Mouse (Mus musculus) liver, embryonic 11.5 days (tissue): Measurements from ENCODE around the gene Hist2h2aa1. TPM values are rescaled to one million over a fixed set of nuclear protein-coding genes. Genes with fewer than 3 reads are reported as not detected.
"Not testable (repeated sequence)": the region's sequence is repeated elsewhere in the genome, so short reads cannot be mapped to it uniquely, and the experiment has no call there.

Experiments
- ATAC-seq: fragments of 200-750 bp; cut with Nextera tagmentation; replicated peaks from 2 replicates; pipeline ENCODE4 v1.8.0; 2017; ENCODE audit warnings: moderate number of reproducible peaks, mild to moderate bottlenecking, moderate TSS enrichment, moderate library complexity; ENCODE audit not compliant: low FRiP score
- DNase-seq: peaks from one replicate; pipeline ENCODE4 v3.0.0-alpha.2; 2017; ENCODE audit warnings: low spot score
- H3K27ac ChIP-seq: fragments of 300-500 bp; sonication (generic); 2 replicates; pipeline ENCODE4 v1.5.1; 2014; ENCODE audit warnings: mild to moderate bottlenecking, low read depth, low read length, control low read depth
- H3K27me3 ChIP-seq: fragments of 300-500 bp; sonication (generic); replicated peaks from 2 replicates; pipeline ENCODE4 v1.6.1; 2014; ENCODE audit warnings: low read length, mixed read lengths; ENCODE audit not compliant: control insufficient read depth, insufficient read depth
- H3K36me3 ChIP-seq: fragments of 300-500 bp; sonication (generic); 2 replicates; pipeline ENCODE4 v1.6.1; 2014; ENCODE audit warnings: mild to moderate bottlenecking, low read length, moderate library complexity, mixed read lengths; ENCODE audit not compliant: control insufficient read depth, insufficient read depth
- H3K4me1 ChIP-seq: fragments of 300-500 bp; sonication (generic); replicated peaks from 2 replicates; pipeline ENCODE4 v1.6.1; 2014; ENCODE audit warnings: low read length, mixed read lengths; ENCODE audit not compliant: control insufficient read depth, insufficient read depth
- H3K4me2 ChIP-seq: fragments of 300-500 bp; sonication (generic); 2 replicates; pipeline ENCODE4 v1.6.1; 2014; ENCODE audit warnings: mild to moderate bottlenecking, control low read depth, moderate library complexity
- H3K4me3 ChIP-seq: fragments of 300-500 bp; sonication (generic); 2 replicates; pipeline ENCODE4 v1.5.1; 2014; ENCODE audit warnings: low read depth, low read length, control low read depth
- H3K9ac ChIP-seq: fragments of 300-500 bp; sonication (generic); 2 replicates; pipeline ENCODE4 v1.6.1; 2014; ENCODE audit warnings: low read depth, low read length, control low read depth
- H3K9me3 ChIP-seq: fragments of 300-500 bp; sonication (generic); 2 replicates; pipeline ENCODE4 v1.6.1; 2016; ENCODE audit warnings: low read length, inconsistent platforms, mixed read lengths; ENCODE audit not compliant: control insufficient read depth
- WGBS: fragments of 180-500 bp; shearing (Covaris S2); extraction: QIAGEN DNeasy Blood & Tissue Kit; methylation state at CpG from one replicate; pipeline ENCODE4 v1.1.7; 2014; 5-methylcytosine and 5-hydroxymethylcytosine counted together
- polyA plus RNA-seq: library from polyadenylated mRNA; unstranded; fragments of >200 nt; fragmentation: Nextera tagmentation; extraction: Ambion mirVana; gene quantifications from 2 replicates; pipeline ENCODE4 v1.2.1, GENCODE M21; 2014

Hist2h2aa1 gene
- polyA plus RNA-seq, 1 experiment from 2014 or later, result 12.1 TPM

DNA sequence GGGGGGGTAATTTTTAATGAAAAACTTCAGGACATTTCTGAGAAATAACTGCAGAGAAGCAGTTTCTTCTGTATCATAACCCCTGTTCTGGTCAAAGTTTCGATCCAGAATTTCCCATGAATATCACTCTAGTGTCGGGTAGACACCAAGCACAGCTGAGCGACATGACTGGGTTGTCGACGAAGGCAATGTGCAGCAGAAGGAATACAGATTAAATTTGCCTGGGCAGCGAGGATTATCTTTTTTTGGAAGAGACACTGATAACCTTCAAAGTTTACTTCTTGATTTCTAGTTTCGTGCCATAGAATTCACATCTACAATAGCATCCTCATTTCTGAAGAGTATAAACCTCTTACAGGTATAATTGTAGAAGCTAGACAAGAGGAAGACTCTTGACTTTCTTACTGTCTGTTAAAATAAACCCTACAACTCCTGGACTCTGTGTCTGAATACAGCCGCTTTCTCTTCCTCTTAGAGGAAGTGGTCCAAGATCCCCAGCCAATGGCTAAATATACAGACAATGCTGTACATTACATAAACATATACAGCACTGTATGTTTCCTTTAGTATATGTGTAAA is 20.9 kb downstream of the Hist2h2aa1 start:
- ATAC-seq (no peak), DNase-seq (no peak)
- H3K9ac ChIP-seq, result peak overlapping the region; percentile 55; the same call in 1 of the 2 replicates
- H3K27ac ChIP-seq, result peak overlapping the region; percentile 74
- no peak overlapping the region for H3K4me2 ChIP-seq
- peaks cover 21% of the 10 kb centered on the region for H3K4me1 ChIP-seq
- H3K9me3 ChIP-seq, result no peaks in the 10 kb centered on the region
- no peaks in the 10 kb centered on the region for H3K36me3 ChIP-seq
- 63% methylated on average over 8 of the region's 8 CpGs for WGBS
- H3K4me3 ChIP-seq, result no peak overlapping the region
- H3K27me3 ChIP-seq, result no peaks in the 10 kb centered on the region

DNA sequence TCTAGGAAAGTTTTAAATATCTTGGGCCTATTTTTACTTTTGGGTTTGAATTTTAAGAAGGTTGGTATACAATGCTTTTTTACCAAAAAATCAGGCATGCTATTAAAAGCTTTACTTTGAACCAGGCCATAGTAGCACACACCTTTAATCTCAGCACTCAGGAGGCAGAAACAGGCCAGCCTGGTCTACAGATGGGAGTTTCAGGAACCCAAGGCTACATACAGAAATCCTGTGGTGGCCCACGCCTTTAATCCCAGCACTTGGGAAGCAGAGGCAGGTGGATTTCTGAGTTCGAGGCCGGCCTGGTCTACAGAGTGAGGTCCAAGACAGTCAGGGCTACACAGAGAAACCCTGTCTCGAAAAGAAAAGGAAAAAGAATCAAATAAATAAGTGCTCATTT is 22.2 kb downstream of the Hist2h2aa1 start:
- H3K9me3 ChIP-seq, result no peaks in the 10 kb centered on the region

GRCm38 (mm10) chr3:96268051-96268775 is 22.9 kb downstream of the Hist2h2aa1 start, which contains the start of gene Hist2h3b:
Hist2h3b (plus strand) TSS chr3:96268654.
- WGBS, result 21% methylated on average over 30 of the region's 30 CpGs
- Histone ChIP-seq H3K9ac (peak within 1 kb of the TSS; percentile 88), H3K36me3 (no peaks in the 10 kb centered on the region), H3K4me1 (peaks cover 16% of the 10 kb centered on the region), H3K27ac (peak within 1 kb of the TSS; percentile 100), H3K4me2 (peak within 1 kb of the TSS; percentile 82), H3K27me3 (no peaks in the 10 kb centered on the region), H3K4me3 (peak within 1 kb of the TSS; percentile 53), H3K9me3 (no peaks in the 10 kb centered on the region)
- DNase-seq (peak; percentile 76), ATAC-seq (peak; percentile 60)

More for the DNA sequence above, 22.2 kb downstream of the Hist2h2aa1 start:
- H3K4me3 ChIP-seq, result no peak overlapping the region
- DNase-seq, result no peak
- H3K4me1 ChIP-seq, result peaks cover 16% of the 10 kb centered on the region
- no peaks in the 10 kb centered on the region for H3K27me3 ChIP-seq
- no peak overlapping the region for H3K4me2 ChIP-seq
- no peaks in the 10 kb centered on the region for H3K36me3 ChIP-seq
- peak overlapping the region; percentile 93 for H3K27ac ChIP-seq
- 82% methylated on average over 4 of the region's 4 CpGs for WGBS
- H3K9ac ChIP-seq, result peak overlapping the region; percentile 66
- ATAC-seq, result no peak

- ATAC-seq, result peak; percentile 46
- H3K9me3 ChIP-seq, H3K36me3 ChIP-seq, H3K27me3 ChIP-seq, DNase-seq: not testable (repeated sequence)
- under 1% methylated on average over 12 of the region's 44 CpGs for WGBS
- H3K9ac ChIP-seq, result peak overlapping the region; percentile 88
- peaks cover 16% of the 10 kb centered on the region for H3K4me1 ChIP-seq
- peak overlapping the region; percentile 100 for H3K27ac ChIP-seq
- H3K4me2 ChIP-seq, result peak overlapping the region; percentile 82
- H3K4me3 ChIP-seq, result peak overlapping the region; percentile 53
These were observed 23.6 kb downstream of the Hist2h2aa1 start for GRCm38 (mm10) chr3:96268776-96269378.

DNA sequence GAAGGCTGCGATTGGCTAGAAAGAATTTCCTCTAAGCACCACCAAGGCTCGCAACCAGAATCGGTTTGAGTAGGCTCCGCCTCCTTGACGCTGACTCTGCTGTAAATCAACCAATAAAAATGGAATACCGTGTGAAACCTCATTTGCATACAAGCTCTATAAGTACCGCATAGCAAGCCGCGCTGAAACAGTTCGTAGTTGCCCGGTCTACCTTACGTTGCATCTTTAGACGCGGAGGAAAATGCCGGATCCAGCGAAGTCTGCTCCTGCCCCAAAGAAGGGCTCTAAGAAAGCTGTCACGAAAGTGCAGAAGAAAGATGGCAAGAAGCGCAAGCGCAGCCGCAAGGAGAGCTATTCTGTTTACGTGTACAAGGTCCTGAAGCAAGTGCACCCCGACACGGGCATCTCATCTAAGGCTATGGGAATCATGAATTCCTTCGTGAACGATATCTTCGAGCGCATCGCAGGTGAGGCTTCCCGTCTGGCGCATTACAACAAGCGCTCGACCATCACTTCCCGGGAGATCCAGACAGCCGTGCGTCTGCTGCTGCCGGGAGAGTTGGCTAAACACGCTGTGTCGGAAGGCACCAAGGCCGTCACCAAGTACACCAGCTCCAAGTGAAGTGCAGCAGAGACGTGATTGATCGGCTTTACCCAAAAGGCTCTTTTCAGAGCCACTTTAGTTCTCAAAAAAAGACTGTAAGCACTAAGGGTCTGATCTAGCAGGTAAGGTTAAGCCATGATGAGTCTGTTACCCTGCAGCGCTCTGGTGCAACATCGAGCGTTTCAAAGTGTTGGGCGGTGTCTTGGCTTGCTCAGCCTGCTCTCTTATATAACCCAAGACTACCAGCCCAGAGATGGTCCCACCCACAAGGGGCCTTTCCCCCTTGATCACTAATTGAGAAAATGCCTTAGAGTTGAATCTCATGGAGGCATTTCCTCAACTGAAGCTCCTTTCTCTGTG is 24.5 kb downstream of the Hist2h2aa1 start, which contains the start of gene Hist2h2bb:
Gene Hist2h2bb, plus strand, starts transcription at position 242 of the 964 bp plus-strand sequence.
- H3K27ac ChIP-seq, result peak within 1 kb of the TSS; percentile 100
- H3K4me2 ChIP-seq, result peak within 1 kb of the TSS; percentile 82
- DNase-seq, result peak; percentile 88
- peaks cover 10% of the 10 kb centered on the region for H3K4me1 ChIP-seq
- WGBS, result under 1% methylated on average over 45 of the region's 45 CpGs
- peak within 1 kb of the TSS; percentile 88 for H3K9ac ChIP-seq
- H3K9me3 ChIP-seq, result no peaks in the 10 kb centered on the region
- H3K36me3 ChIP-seq, result no peaks in the 10 kb centered on the region
- no peaks in the 10 kb centered on the region for H3K27me3 ChIP-seq
- peak; percentile 92 for ATAC-seq
- H3K4me3 ChIP-seq, result peak within 1 kb of the TSS; percentile 53

DNA sequence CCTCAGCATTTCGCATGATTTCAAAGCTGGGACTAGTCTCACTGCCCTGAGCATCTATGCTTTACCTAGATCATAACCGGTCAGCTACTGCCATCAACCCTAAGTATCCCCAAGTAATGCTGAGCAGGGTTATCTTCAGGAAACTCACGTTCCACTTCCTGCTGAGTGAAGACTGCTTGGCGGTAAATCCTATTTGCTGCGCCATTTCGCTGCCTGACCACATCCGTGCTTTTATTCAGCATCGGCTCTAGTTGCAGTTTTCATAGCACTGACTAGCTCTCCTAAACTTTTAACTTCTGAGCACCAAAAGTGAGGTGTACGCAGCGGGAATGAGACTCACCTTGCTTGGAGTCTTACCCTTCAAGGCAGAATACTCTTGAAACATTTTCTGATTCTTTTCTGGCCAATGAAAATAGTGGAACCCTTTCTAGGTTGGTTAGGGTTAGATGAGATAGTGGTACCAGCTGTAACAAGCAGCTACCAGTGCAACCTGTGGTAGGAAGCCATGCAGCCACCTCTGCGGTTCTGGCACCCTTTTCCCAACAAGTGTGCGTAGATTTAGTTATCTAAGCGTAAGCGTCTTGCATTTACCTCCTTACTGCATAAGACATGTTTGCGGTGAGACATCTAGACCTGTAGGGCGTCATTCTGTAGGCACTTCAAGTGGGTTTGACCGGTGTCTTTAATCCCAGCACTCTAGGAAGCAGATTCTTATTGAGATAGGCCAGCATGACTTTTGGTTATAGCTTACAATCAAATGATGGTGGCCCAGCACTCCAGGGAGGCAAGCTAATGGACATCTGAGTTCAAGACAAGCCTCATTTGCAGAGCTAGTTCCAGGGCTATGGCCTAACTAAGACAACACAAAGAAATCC is 28.5 kb downstream of the Hist2h2aa1 start:
- Histone ChIP-seq H3K9ac (no peak overlapping the region), H3K4me1 (peaks cover 13% of the 10 kb centered on the region), H3K4me3 (no peak overlapping the region), H3K27ac (no peak overlapping the region), H3K9me3 (no peaks in the 10 kb centered on the region), H3K4me2 (peak overlapping the region; percentile 19; the same call in 1 of the 2 replicates), H3K36me3 (no peaks in the 10 kb centered on the region), H3K27me3 (no peaks in the 10 kb centered on the region)
- DNase-seq (no peak), ATAC-seq (no peak)
- 65% methylated on average over 17 of the region's 17 CpGs for WGBS

- 15% methylated on average over 8 of the region's 8 CpGs for WGBS
These were observed 32.1 kb downstream of the Hist2h2aa1 start for GRCm38 (mm10) chr3:96277428-96277799.

More at GRCm38 (mm10) chr3:96277428-96277799, 32.1 kb downstream of the Hist2h2aa1 start:
- peak overlapping the region; percentile 74 for H3K27ac ChIP-seq
- H3K4me2 ChIP-seq, result peak overlapping the region; percentile 94
- peak; percentile 78 for ATAC-seq
- peak overlapping the region; percentile 58 for H3K4me3 ChIP-seq
- no peak for DNase-seq
- peak overlapping the region; percentile 72 for H3K9ac ChIP-seq
- peaks cover 9% of the 10 kb centered on the region for H3K4me1 ChIP-seq
- no peaks in the 10 kb centered on the region for H3K36me3 ChIP-seq
- H3K9me3 ChIP-seq, result no peaks in the 10 kb centered on the region
- H3K27me3 ChIP-seq, result no peaks in the 10 kb centered on the region
